Mouse (Mus musculus): ENCODE results near the gene Gm15217.

DNA sequence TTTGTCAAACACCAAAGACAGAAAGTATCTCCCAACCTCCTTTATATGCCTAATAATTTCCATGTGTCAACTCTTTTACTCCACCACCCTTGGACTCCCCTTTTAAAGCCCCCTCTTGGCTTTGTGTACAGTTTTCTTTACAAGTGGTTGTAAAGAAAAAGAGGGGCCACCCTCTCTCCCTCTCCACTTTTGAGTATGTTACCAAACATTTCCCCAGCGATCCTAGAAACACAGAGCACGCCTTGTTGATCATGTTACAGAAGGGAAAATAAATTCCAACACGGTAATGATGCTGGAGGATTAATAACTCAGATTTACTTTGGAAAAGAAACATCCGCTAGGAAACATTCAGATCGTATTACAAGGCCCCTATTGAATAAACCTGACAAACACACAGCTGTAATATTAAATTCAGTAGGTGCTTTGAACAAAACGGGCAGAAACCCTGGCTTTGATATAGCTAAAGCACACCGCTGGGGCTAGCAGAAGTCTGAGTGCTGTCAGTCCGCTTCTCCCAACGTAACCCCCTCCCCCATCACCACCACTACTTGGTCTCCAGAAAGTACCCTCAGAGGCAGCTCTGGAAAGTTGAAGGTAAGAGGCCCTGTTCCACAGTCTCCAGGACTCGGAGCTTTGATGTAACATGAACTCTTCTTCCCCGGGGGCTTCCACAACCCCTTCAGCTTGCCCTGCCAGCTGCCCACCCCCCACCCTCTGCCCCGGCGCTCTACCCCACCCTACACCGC is 5.9 kb downstream of the Gm15217 start:
- no peak for TF ChIP-seq CTCF (conservative IDR thresholded peaks at IDR 0.05; ENCODE audit: insufficient read depth, insufficient read length, low read depth, low read length)
- TF ChIP-seq POLR2A (IDR thresholded peaks at IDR 0.05; ENCODE audit: low read depth, low read length) = no peak
